Mouse (Mus musculus): ENCODE data around the gene Napb.
"Not testable (repeated sequence)": the region's sequence is repeated elsewhere in the genome, so short reads cannot be mapped to it uniquely, and the experiment has no call there.

Napb gene

GRCm38 (mm10) chr2:148732327-148733000 is at the start of gene Napb:
Gene Napb, minus strand, starts transcription at chr2:148732467.
- peak; percentile 93 for DNase-seq

GRCm38 (mm10) chr2:148781709-148782108 is 49.4 kb upstream of the Napb start, which contains the start of gene 8030411F24Rik:
Gene 8030411F24Rik, plus strand, starts transcription at chr2:148782009.
- DNase-seq, result no peak

GRCm38 (mm10) chr2:148771397-148771796 is 39.1 kb upstream of the Napb start, which contains the start of gene Cst11:
Gene Cst11, minus strand, starts transcription at chr2:148771497.
- not testable (repeated sequence) for DNase-seq

GRCm38 (mm10) chr2:148763648-148764388 is 31.6 kb upstream of the Napb start:
- DNase-seq, result no peak

GRCm38 (mm10) chr2:148754310-148754846 is 22.1 kb upstream of the Napb start:
- DNase-seq, result no peak

- DNase-seq, result peak; percentile 63
Observed at GRCm38 (mm10) chr2:148751893-148752813, 19.9 kb upstream of the Napb start.

GRCm38 (mm10) chr2:148750058-148750457 is 17.8 kb upstream of the Napb start, which contains the start of gene Cstl1:
Gene Cstl1, plus strand, starts transcription at chr2:148750358.
- no peak for DNase-seq

- no peak for DNase-seq
Observed at GRCm38 (mm10) chr2:148743846-148744407, 11.7 kb upstream of the Napb start.

GRCm38 (mm10) chr2:148743001-148743400 is 10.7 kb upstream of the Napb start:
- peak; percentile 52 for DNase-seq

- DNase-seq, result peak; percentile 32
Observed at GRCm38 (mm10) chr2:148731614-148732326, 497 bp downstream of the Napb start.

- no peak for DNase-seq
Observed at GRCm38 (mm10) chr2:148719271-148719995, 12.8 kb downstream of the Napb start.

GRCm38 (mm10) chr2:148717072-148717471 is 15.2 kb downstream of the Napb start:
- no peak for DNase-seq

- DNase-seq, result no peak
Observed at GRCm38 (mm10) chr2:148712326-148712725, 19.9 kb downstream of the Napb start.

- DNase-seq, result no peak
Observed at GRCm38 (mm10) chr2:148707202-148707530, 25.1 kb downstream of the Napb start.

- no peak for DNase-seq
Observed at GRCm38 (mm10) chr2:148706409-148707201, 25.7 kb downstream of the Napb start.

GRCm38 (mm10) chr2:148698571-148698970 is 33.7 kb downstream of the Napb start:
- no peak for DNase-seq

GRCm38 (mm10) chr2:148690781-148691180 is 41.5 kb downstream of the Napb start:
- no peak for DNase-seq

- no peak for DNase-seq
Observed at GRCm38 (mm10) chr2:148690291-148690690, 42.0 kb downstream of the Napb start.

- no peak for DNase-seq
Observed at GRCm38 (mm10) chr2:148689444-148690140, 42.7 kb downstream of the Napb start.

GRCm38 (mm10) chr2:148687971-148688370 is 44.3 kb downstream of the Napb start:
- DNase-seq, result no peak

Data from right cerebral cortex, postnatal 14 days (tissue).